Mouse (Mus musculus): ENCODE results near the gene Atg16l2.

GRCm38 (mm10) chr7:101229336-101229735, 72.7 kb downstream of the Atg16l2 start:
- TF ChIP-seq CTCF (conservative IDR thresholded peaks at IDR 0.05; ENCODE audit: low read length) (no peak), POU5F1 (IDR thresholded peaks at IDR 0.05; ENCODE audit: borderline replicate concordance, low read length) (no peak)
